Mouse (Mus musculus): ENCODE results near the gene Lmntd2. TPM values are rescaled to one million over a fixed set of nuclear protein-coding genes. Genes with fewer than 3 reads are reported as not detected.

The Lmntd2 gene
- polyA plus RNA-seq, 1 experiment from 2014 or later, result 3.4 TPM

DNA sequence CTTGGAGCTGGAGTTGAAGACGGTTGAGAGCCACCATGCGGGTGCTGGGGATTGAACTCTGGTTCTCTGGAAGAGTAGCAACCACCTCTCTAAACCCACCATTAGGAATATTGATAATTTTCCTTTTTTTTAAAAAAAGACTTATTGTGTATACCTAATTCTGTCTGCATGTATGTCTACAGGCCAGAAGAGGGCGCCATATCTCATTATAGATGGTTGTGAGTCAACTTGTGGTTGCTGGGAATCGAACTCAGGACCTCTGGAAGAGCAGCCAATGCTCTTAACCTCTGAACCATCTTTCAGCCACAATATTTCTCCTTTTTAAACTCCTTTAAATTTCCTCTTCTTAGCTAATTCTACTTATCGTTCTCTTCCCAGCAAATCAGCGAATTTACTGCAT lies 12.7 kb upstream of the Lmntd2 start:
- Histone ChIP-seq H3K36me3 (peaks cover 11% of the 10 kb centered on the region), H3K27me3 (no peaks in the 10 kb centered on the region), H3K9me3 (no peaks in the 10 kb centered on the region), H3K4me1 (peaks cover 27% of the 10 kb centered on the region), H3K9ac (no peak overlapping the region), H3K4me3 (no peak overlapping the region), H3K27ac (no peak overlapping the region), H3K4me2 (no peak overlapping the region)
- WGBS, result 82% methylated on average over 6 of the region's 6 CpGs
- no peak for ATAC-seq (ENCODE audit: insufficient number of reproducible peaks, insufficient read depth, low FRiP score, low TSS enrichment, low read depth)

DNA sequence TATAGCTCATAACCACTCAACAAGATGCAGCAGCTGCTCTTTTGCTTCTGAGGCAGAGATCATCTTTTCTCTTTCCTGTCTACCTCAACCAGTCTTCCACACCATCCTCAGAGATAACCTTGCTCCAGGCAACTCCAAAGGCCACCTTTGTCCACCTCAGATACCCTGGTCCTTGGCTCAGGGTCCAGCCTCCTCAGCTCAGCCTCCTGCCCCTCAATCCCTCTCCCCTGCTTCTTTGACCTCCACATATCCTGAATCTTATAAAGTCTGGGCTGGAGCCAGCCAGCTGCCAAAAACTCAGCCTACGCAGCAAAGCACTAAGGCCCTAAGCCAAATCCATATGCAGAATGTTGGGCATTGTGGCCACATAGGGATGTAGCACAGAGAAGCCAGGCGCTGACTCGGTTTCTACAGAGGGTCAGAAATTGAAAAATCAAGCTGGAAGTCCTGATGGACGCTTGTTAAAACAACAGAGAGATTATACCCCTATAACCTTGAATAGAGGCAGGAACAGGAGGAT lies 8.9 kb upstream of the Lmntd2 start:
- Histone ChIP-seq H3K27ac (peak overlapping the region; percentile 89), H3K4me3 (no peak overlapping the region), H3K9ac (peak overlapping the region; percentile 82; the same call in 1 of the 2 replicates), H3K9me3 (no peaks in the 10 kb centered on the region), H3K4me1 (peaks cover 23% of the 10 kb centered on the region), H3K4me2 (no peak overlapping the region), H3K36me3 (peaks cover 10% of the 10 kb centered on the region; the same call in 1 of the 2 replicates), H3K27me3 (no peaks in the 10 kb centered on the region)
- 84% methylated on average over 4 of the region's 4 CpGs for WGBS
- no peak for ATAC-seq (ENCODE audit: insufficient number of reproducible peaks, insufficient read depth, low FRiP score, low TSS enrichment, low read depth)

DNA sequence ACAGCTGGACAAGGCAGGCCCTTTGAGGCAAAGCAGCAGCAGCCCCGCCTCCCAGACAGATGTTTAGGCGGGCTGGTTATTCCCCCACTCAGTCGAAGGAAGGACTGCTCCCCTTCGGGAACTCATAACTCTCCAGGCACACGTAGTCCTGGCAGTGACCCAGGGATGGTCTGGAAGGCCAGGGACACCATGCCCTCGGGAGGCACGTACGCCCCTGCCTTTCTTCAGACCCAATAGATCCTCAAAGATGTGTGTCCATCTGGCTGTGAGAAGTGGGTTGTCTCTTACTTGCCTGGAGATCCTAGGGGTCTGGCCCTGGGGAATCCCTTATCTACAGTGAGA lies 8.2 kb upstream of the Lmntd2 start:
- no peaks in the 10 kb centered on the region for H3K27me3 ChIP-seq
- H3K4me1 ChIP-seq, result peaks cover 27% of the 10 kb centered on the region
- no peak for ATAC-seq (ENCODE audit: insufficient number of reproducible peaks, insufficient read depth, low FRiP score, low TSS enrichment, low read depth)
- H3K9ac ChIP-seq, result peak overlapping the region; percentile 82
- peak overlapping the region; percentile 63 for H3K4me3 ChIP-seq
- H3K4me2 ChIP-seq, result peak overlapping the region; percentile 92
- H3K36me3 ChIP-seq, result peaks cover 16% of the 10 kb centered on the region
- H3K9me3 ChIP-seq, result no peaks in the 10 kb centered on the region
- WGBS, result 11% methylated on average over 8 of the region's 8 CpGs
- peak overlapping the region; percentile 89 for H3K27ac ChIP-seq

DNA sequence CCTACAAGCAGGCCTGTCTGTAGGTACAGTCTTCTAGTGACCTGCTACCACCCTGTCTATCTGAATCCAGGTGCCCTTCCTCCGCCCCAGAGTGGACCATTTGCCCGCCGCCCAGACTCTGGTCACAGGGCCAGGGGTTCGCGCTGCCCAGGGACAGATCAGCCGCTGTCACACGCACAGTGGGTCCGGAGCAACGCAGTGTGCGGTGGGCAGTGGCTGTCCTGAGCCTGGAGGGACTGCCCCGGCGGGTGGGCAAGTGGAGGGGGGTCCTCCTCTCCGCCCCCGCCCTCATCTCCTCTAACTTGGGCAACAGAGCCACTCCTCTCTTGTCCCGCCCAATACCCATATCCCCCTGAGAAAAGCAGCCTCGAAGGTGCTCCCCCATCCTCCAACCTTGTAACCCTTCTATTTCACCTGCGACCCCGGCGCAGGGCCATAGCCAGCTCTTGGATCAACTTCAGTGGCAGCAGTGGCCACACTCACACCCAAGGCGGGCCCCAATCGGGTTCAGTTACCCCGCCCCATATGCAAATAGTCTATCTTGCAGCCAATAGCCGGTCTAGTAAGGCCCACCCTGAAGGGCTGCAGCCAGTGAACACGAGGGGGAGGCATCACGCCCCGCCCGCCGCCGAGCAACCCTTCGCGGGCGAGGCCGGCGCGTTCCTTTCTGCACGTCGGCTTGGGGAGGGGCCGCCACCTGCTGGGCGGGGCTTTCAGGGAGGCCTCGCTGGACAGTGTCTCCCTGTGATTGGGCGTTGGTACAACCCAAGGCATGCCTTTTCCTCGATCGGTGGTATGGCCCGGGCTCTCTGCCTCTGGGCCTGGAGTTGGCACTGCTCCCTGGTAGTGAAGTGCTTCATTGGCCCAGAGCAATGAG lies 7.6 kb upstream of the Lmntd2 start:
- Histone ChIP-seq H3K9ac (peak overlapping the region; percentile 82), H3K4me3 (peak overlapping the region; percentile 63), H3K4me2 (peak overlapping the region; percentile 92), H3K4me1 (peaks cover 33% of the 10 kb centered on the region), H3K27me3 (no peaks in the 10 kb centered on the region), H3K27ac (peak overlapping the region; percentile 89), H3K36me3 (peaks cover 17% of the 10 kb centered on the region), H3K9me3 (no peaks in the 10 kb centered on the region)
- peak; percentile 96 for ATAC-seq (ENCODE audit: insufficient number of reproducible peaks, insufficient read depth, low FRiP score, low TSS enrichment, low read depth)
- 3% methylated on average over 44 of the region's 44 CpGs for WGBS

DNA sequence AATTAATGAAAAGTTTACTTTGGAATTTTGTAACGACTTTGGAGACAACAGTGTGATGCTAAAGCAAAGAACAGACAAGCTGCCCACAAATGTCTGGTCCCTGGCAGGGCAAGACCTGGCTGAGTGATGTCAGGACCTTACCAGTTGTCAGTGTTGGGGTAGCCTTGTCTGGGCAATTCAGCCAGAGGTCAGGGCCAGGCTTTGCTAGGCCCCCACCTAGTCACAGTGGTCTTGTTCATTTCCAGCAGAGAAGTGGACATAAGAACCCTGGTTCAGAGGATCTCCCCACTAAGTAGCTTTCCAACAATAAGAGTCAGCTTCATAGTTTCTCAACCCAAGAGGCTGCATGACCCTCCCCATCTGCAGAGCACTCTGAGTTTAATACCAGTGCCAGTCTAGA lies 6.5 kb upstream of the Lmntd2 start:
- no peak for ATAC-seq (ENCODE audit: insufficient number of reproducible peaks, insufficient read depth, low FRiP score, low TSS enrichment, low read depth)
- 63% methylated on average over 1 of the region's 1 CpGs for WGBS
- H3K4me3 ChIP-seq, result peak overlapping the region; percentile 63
- H3K27me3 ChIP-seq, result no peaks in the 10 kb centered on the region
- H3K9me3 ChIP-seq, result no peaks in the 10 kb centered on the region
- no peak overlapping the region; the same call in 1 of the 2 replicates for H3K27ac ChIP-seq
- peak overlapping the region; percentile 92 for H3K4me2 ChIP-seq
- H3K9ac ChIP-seq, result peak overlapping the region; percentile 82
- peaks cover 40% of the 10 kb centered on the region for H3K4me1 ChIP-seq
- H3K36me3 ChIP-seq, result peaks cover 17% of the 10 kb centered on the region

DNA sequence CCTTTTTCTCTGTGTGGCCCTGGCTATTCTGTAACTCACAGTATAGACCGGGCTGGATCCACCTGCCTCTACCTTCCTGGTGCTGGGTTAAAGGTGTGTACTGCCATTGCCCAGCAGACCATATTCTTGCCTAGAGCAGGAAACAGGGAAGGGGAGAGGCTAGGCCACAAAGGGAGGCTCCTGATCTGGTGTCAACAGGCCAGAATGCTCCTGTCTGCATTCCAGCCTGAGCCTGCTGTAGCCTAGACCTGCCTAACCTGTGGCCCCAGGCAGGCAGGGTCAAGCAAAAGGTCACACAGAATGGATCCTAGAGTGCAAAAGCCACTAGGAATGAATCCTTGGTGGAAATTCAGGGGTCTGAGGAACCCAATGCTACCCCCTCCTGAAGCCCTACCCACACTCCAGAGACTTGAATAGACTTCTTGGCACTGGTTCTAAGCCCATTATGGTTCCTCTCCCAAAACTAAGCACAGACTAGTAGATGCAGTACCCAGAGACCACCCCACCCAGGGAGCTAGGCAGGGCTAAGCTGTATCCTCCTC lies 5.7 kb upstream of the Lmntd2 start:
- no peaks in the 10 kb centered on the region for H3K27me3 ChIP-seq
- H3K27ac ChIP-seq, result no peak overlapping the region
- ATAC-seq (ENCODE audit: insufficient number of reproducible peaks, insufficient read depth, low FRiP score, low TSS enrichment, low read depth), result no peak
- H3K4me1 ChIP-seq, result peaks cover 45% of the 10 kb centered on the region
- no peak overlapping the region for H3K4me2 ChIP-seq
- H3K9ac ChIP-seq, result no peak overlapping the region
- H3K4me3 ChIP-seq, result no peak overlapping the region
- H3K9me3 ChIP-seq, result no peaks in the 10 kb centered on the region
- 81% methylated on average over 1 of the region's 1 CpGs for WGBS
- H3K36me3 ChIP-seq, result peaks cover 17% of the 10 kb centered on the region

DNA sequence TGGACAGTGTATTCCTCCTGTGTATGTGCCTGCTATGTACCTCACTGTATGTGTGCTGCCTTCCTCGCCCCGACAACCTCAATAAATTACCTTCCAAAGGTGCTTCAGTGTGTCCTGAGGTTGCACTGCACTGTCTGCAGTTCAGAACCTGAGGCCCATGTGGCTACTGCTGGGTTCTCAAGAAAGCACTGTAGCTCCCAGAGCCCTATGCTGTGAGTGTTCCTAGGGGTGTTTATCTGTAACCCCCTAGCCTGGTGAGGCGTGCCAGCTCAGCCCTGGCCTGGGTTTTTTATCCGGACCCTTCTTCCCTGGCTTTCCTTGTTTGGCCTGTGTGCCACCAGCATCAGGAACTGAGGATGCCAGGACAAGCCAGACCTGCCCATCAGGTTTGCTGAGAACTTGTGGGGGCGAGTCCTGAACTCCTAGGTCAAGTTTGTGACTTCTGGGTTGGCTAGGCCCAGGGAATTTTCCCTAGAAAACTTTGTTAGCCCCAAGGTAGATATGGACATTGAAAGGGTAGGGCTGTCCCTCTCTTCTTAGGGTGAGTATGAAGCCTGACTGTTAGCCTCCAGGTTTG lies 4.8 kb upstream of the Lmntd2 start:
- Histone ChIP-seq H3K27ac (peak overlapping the region; percentile 51; the same call in 1 of the 2 replicates), H3K4me2 (no peak overlapping the region), H3K4me3 (no peak overlapping the region), H3K36me3 (peaks cover 17% of the 10 kb centered on the region), H3K27me3 (no peaks in the 10 kb centered on the region), H3K9me3 (no peaks in the 10 kb centered on the region), H3K4me1 (peaks cover 45% of the 10 kb centered on the region), H3K9ac (0 out of 2 replicates have a peak overlapping the region, but pooled peaks have one; percentile 7)
- WGBS, result 82% methylated on average over 5 of the region's 5 CpGs
- ATAC-seq (ENCODE audit: insufficient number of reproducible peaks, insufficient read depth, low FRiP score, low TSS enrichment, low read depth), result no peak

DNA sequence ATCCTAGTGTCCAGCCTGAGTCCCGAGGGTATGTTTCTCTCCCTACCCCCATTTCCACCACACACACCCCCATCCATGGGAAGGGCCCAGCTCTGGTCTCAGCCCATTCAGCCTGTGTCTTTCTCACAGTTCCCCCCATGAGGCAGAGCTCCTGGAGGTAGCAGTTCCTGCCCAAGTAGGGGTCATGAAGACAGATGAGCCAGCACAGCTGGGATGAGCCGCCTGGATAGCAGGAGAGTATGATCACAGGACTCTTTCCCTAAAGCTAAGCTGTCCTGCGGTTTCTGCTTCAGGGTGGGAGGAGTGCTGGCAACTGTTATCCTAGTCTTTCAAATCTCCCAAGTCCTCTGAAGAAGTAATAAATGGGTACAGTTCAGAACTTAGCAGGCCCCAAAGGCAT lies 4.3 kb upstream of the Lmntd2 start:
- no peak for ATAC-seq (ENCODE audit: insufficient number of reproducible peaks, insufficient read depth, low FRiP score, low TSS enrichment, low read depth)
- no peak overlapping the region for H3K4me3 ChIP-seq
- no peak overlapping the region for H3K4me2 ChIP-seq
- H3K27ac ChIP-seq, result no peak overlapping the region
- peaks cover 17% of the 10 kb centered on the region for H3K36me3 ChIP-seq
- peaks cover 45% of the 10 kb centered on the region for H3K4me1 ChIP-seq
- 0 out of 2 replicates have a peak overlapping the region, but pooled peaks have one; percentile 7 for H3K9ac ChIP-seq
- WGBS, result 70% methylated on average over 3 of the region's 3 CpGs
- H3K27me3 ChIP-seq, result no peaks in the 10 kb centered on the region
- H3K9me3 ChIP-seq, result no peaks in the 10 kb centered on the region

DNA sequence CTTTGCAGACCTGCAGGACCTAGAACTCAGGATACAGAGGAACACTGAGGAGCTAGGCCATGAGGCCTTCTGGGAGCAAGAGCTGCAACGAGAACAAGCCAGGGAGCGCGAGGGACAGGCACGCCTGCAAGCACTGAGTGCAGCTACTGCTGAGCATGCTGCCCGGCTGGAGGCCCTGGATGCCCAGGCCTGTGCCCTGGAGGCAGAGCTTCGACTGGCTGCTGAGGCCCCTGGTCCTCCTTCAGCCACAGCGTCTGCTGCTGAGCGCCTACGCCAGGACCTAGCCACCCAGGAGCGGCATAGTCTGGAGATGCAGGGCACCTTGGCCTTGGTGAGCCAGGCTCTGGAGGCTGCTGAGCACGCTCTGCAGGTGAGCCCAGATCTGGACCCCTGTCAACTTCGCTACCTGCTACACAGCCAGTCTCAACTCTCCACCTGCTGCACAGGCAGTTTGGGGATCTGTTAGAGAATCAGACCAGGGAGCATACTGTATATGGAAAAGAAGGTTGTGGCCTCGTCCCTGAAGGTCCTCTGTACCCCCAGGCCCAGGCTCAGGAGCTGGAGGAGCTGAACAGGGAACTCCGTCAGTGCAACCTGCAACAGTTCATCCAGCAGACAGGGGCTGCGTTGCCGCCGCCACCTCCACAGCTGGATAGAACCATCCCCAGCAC lies 3.6 kb upstream of the Lmntd2 start:
- Histone ChIP-seq H3K9me3 (no peaks in the 10 kb centered on the region), H3K4me2 (peak overlapping the region; percentile 88; the same call in 1 of the 2 replicates), H3K27me3 (no peaks in the 10 kb centered on the region), H3K4me3 (no peak overlapping the region; the same call in 1 of the 2 replicates), H3K27ac (no peak overlapping the region), H3K36me3 (peaks cover 17% of the 10 kb centered on the region), H3K9ac (0 out of 2 replicates have a peak overlapping the region, but pooled peaks have one; percentile 46), H3K4me1 (peaks cover 42% of the 10 kb centered on the region)
- ATAC-seq (ENCODE audit: insufficient number of reproducible peaks, insufficient read depth, low FRiP score, low TSS enrichment, low read depth), result no peak
- WGBS, result 84% methylated on average over 17 of the region's 17 CpGs

DNA sequence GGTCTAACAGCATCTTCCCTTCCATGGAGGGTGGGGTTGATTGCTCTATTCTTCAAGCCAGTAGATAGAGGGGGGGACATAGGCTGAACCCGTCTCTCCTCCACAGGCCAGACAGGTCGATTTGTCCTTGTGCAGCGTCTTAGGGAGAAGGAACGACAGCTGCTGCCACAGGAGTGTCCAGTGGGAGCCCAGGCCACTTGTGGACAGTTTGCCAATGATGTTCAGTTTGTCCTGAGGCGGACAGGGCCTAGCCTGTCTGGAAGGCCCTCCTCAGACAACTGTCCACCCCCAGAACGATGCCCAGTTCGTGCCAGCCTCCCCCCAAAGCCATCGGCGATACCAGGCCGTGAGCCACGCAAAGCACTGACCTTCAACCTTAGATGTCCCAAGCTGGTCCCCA lies 3.0 kb upstream of the Lmntd2 start:
- Histone ChIP-seq H3K36me3 (peaks cover 17% of the 10 kb centered on the region), H3K4me2 (peak overlapping the region; percentile 88), H3K27ac (peak overlapping the region; percentile 7; the same call in 1 of the 2 replicates), H3K9me3 (no peaks in the 10 kb centered on the region), H3K27me3 (no peaks in the 10 kb centered on the region), H3K4me1 (peaks cover 36% of the 10 kb centered on the region), H3K9ac (0 out of 2 replicates have a peak overlapping the region, but pooled peaks have one; percentile 46), H3K4me3 (peak overlapping the region; percentile 70)
- no peak for ATAC-seq (ENCODE audit: insufficient number of reproducible peaks, insufficient read depth, low FRiP score, low TSS enrichment, low read depth)
- 87% methylated on average over 11 of the region's 11 CpGs for WGBS

All from embryonic facial prominence, embryonic 13.5 days (tissue).